Mouse (Mus musculus) lung, postnatal 0 days (tissue): Measurements from ENCODE around the gene Rasgrp2.

ENCODE experiments used
- CTCF ChIP-seq: IDR thresholded peaks from 2 replicates; pipeline ENCODE4 v1.5.1; 2016; ENCODE audit warnings: antibody characterized with exemption, mild to moderate bottlenecking
- EP300 ChIP-seq: IDR thresholded peaks from 2 replicates; pipeline ENCODE4 v1.6.1; 2016; ENCODE audit warnings: antibody characterized with exemption, mild to moderate bottlenecking, control low read depth

GRCm38 (mm10) chr19:6459504-6459903 is 60.4 kb downstream of the Rasgrp2 start:
- no peak for TF ChIP-seq CTCF
- no peak for TF ChIP-seq EP300
